15 mouse cellular contexts compared by ENCODE assay signal in genomic region chr4:95759027-95759731, GRCm38 (mm10).
DNase-seq lines count a peak whose midpoint lies in the region; ATAC-seq and TF ChIP-seq lines count a peak whose summit lies in the region.
"Had no signal": no experiment of that assay in that cellular context is flagged by ENCODE, and none has a peak within 500 bp of the region (broad histone marks: within the 10 kb centered on the region; RNA-seq: fewer than 3 reads in every experiment).

No protein-coding gene starts in this region.

- no peak overlapping the region for H3K4me2 ChIP-seq in embryonic facial prominence, embryonic 14.5 days (ENCODE audit: low read depth, low read length)
- H3K4me2 ChIP-seq in kidney, embryonic 16.5 days (replicated peaks; ENCODE audit: low read depth, low read length) = no peak overlapping the region
- no peak overlapping the region for H3K4me2 ChIP-seq in stomach, embryonic 15.5 days
- H3K4me2 ChIP-seq: heart, embryonic 15.5 days had no signal

- H3K36me3 ChIP-seq in liver, adult 2 months (ENCODE audit: control insufficient read depth, insufficient read depth, low read length) = no peaks in the 10 kb centered on the region; the same call in 1 of the 2 replicates
- H3K36me3 ChIP-seq in embryonic facial prominence, embryonic 14.5 days (ENCODE audit: control insufficient read depth, insufficient read depth, low read length) = no peaks in the 10 kb centered on the region
- H3K36me3 ChIP-seq in kidney, embryonic 16.5 days (ENCODE audit: insufficient read depth, low read length) = no peaks in the 10 kb centered on the region
- H3K36me3 ChIP-seq in stomach, embryonic 15.5 days = no peaks in the 10 kb centered on the region
- H3K36me3 ChIP-seq: heart, embryonic 15.5 days had no signal

- DNase-seq in liver, adult 2 months (ENCODE audit: extremely low read depth, low read depth, low spot score) = peak; percentile 68
- no peak for DNase-seq in liver
- no peak for DNase-seq in embryonic facial prominence, embryonic 14.5 days (ENCODE audit: low spot score)
- no peak for DNase-seq in adrenal gland, postnatal 14 days
- no peak for DNase-seq in adrenal gland, adult (ENCODE audit: inconsistent age in 2 of 2, low spot score in 1 of 2)
- DNase-seq in lung, adult 18-20 months = no peak
- DNase-seq: adrenal gland, adult 2 months; gastrocnemius, postnatal 36 days; liver, postnatal 0 days; thymus, postnatal 4 days had no signal

- H3K4me3 ChIP-seq in liver, adult 2 months (ENCODE audit: insufficient read depth, low read depth, low read length) = no peak overlapping the region
- no peak overlapping the region for H3K4me3 ChIP-seq in embryonic facial prominence, embryonic 14.5 days (ENCODE audit: low read depth, low read length)
- no peak overlapping the region for H3K4me3 ChIP-seq in kidney, embryonic 16.5 days (ENCODE audit: low read length)
- no peak overlapping the region for H3K4me3 ChIP-seq in stomach, embryonic 15.5 days (replicated peaks)
- H3K4me3 ChIP-seq: heart, embryonic 15.5 days had no signal

- WGBS in liver, adult 2 months = 87% methylated on average over 5 of the region's 5 CpGs
- 47% methylated on average over 5 of the region's 5 CpGs for WGBS in embryonic facial prominence, embryonic 14.5 days
- 42% methylated on average over 5 of the region's 5 CpGs for WGBS in kidney, embryonic 16.5 days
- WGBS in stomach, embryonic 15.5 days = 46% methylated on average over 5 of the region's 5 CpGs

- H3K4me1 ChIP-seq in liver, adult 2 months (ENCODE audit: control insufficient read depth, insufficient read depth, low read length) = no peaks in the 10 kb centered on the region; the same call in 1 of the 2 replicates
- H3K4me1 ChIP-seq in embryonic facial prominence, embryonic 14.5 days (ENCODE audit: control insufficient read depth, insufficient read depth, low read length) = no peaks in the 10 kb centered on the region
- H3K4me1 ChIP-seq in kidney, embryonic 16.5 days (ENCODE audit: insufficient read depth, low read length) = peaks cover 10% of the 10 kb centered on the region; the same call in 1 of the 2 replicates
- peaks cover 6% of the 10 kb centered on the region; the same call in 1 of the 2 replicates for H3K4me1 ChIP-seq in stomach, embryonic 15.5 days
- H3K4me1 ChIP-seq: heart, embryonic 15.5 days had no signal

- no peaks in the 10 kb centered on the region for H3K9me3 ChIP-seq in embryonic facial prominence, embryonic 14.5 days (ENCODE audit: control insufficient read depth, low read length)
- H3K9me3 ChIP-seq in kidney, embryonic 16.5 days (ENCODE audit: low read length) = no peaks in the 10 kb centered on the region
- H3K9me3 ChIP-seq in stomach, embryonic 15.5 days = no peaks in the 10 kb centered on the region
- H3K9me3 ChIP-seq: heart, embryonic 15.5 days had no signal

- H3K27me3 ChIP-seq in liver, adult 2 months (ENCODE audit: control insufficient read depth, insufficient read depth, low read length) = no peaks in the 10 kb centered on the region
- H3K27me3 ChIP-seq in embryonic facial prominence, embryonic 14.5 days (replicated peaks; ENCODE audit: control insufficient read depth, insufficient read depth, low read length) = no peaks in the 10 kb centered on the region
- no peaks in the 10 kb centered on the region for H3K27me3 ChIP-seq in kidney, embryonic 16.5 days (ENCODE audit: insufficient read depth, low read length)
- no peaks in the 10 kb centered on the region for H3K27me3 ChIP-seq in stomach, embryonic 15.5 days (replicated peaks)
- H3K27me3 ChIP-seq: heart, embryonic 15.5 days had no signal

- no peaks in the 10 kb centered on the region for H3K79me2 ChIP-seq in liver, adult 2 months (ENCODE audit: control insufficient read depth, insufficient read depth, low read length)

- no peak overlapping the region for H3K27ac ChIP-seq in liver, adult 2 months (replicated peaks; ENCODE audit: insufficient read depth, low read depth, low read length)
- H3K27ac ChIP-seq in embryonic facial prominence, embryonic 14.5 days (replicated peaks; ENCODE audit: low read depth, low read length) = no peak overlapping the region
- peak overlapping the region; percentile 79 for H3K27ac ChIP-seq in kidney, embryonic 16.5 days (ENCODE audit: low read length)
- H3K27ac ChIP-seq in stomach, embryonic 15.5 days = peak overlapping the region; percentile 8; the same call in 1 of the 2 replicates
- H3K27ac ChIP-seq: heart, embryonic 15.5 days had no signal

- TF ChIP-seq POLR2A in liver, adult 2 months (IDR thresholded peaks at IDR 0.05; ENCODE audit: extremely low read depth, insufficient read depth, low read length) = no peak

- peak; percentile 33; the same call in 1 of the 2 replicates for ATAC-seq in embryonic facial prominence, embryonic 14.5 days (ENCODE audit: low read depth)
- peak; percentile 90 for ATAC-seq in kidney, embryonic 16.5 days (ENCODE audit: low FRiP score, low TSS enrichment)
- peak; percentile 47 for ATAC-seq in stomach, embryonic 15.5 days (ENCODE audit: insufficient read depth, low FRiP score, low read depth)
- ATAC-seq: forebrain, embryonic 14.5 days; inflammation-experienced regulatory T-cells, adult 6 months; liver, postnatal 0 days had no signal

- no peak for TF ChIP-seq CTCF in liver, adult 2 months (IDR thresholded peaks at IDR 0.05; ENCODE audit: low read depth, low read length)

- H3K9ac ChIP-seq in liver, adult 2 months (ENCODE audit: low read depth, low read length) = no peak overlapping the region
- H3K9ac ChIP-seq in embryonic facial prominence, embryonic 14.5 days (ENCODE audit: low read depth, low read length) = no peak overlapping the region
- H3K9ac ChIP-seq in kidney, embryonic 16.5 days (replicated peaks; ENCODE audit: low read length) = no peak overlapping the region
- H3K9ac ChIP-seq in stomach, embryonic 15.5 days = no peak overlapping the region
- H3K9ac ChIP-seq: heart, embryonic 15.5 days; liver, postnatal 0 days had no signal

Comparison
In these comparisons a context has a peak if more than half of its experiments do, and no peak if none do; other contexts are left out.
1. H3K27ac ChIP-seq: peak in kidney, embryonic 16.5 days (single experiment) and stomach, embryonic 15.5 days (single experiment); none in liver, adult 2 months (single experiment) and embryonic facial prominence, embryonic 14.5 days (single experiment).
2. ATAC-seq: peak in every context shown above with its lines; median percentile 90 in kidney, embryonic 16.5 days; 47 in stomach, embryonic 15.5 days; 33 in embryonic facial prominence, embryonic 14.5 days.